Mouse (Mus musculus): Measurements from ENCODE around the gene Cd3d.

DNA sequence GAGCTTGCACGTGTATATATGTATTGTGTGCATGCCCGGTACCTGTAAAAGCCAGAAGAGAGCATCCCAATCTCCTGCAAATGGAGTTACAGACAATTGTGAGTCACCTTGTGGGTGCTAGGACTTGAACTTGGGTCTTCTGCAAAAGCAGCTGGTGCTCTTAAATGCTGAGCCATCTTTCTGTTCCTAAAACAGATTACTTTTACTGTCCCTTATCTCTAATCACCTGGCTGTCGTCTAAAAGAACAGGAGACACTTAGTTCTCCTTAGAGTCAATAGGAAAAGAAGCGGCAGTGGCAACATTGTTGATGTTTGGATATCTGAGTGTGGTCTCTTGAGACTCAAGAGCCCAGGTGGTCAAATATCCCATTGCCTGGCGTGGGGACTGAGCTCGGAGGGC, 3.8 kb upstream of the Cd3d start:
- TF ChIP-seq EP300 (IDR thresholded peaks at IDR 0.05; ENCODE audit: low read depth), result no peak
- no peak for TF ChIP-seq CTCF (IDR thresholded peaks at IDR 0.05; ENCODE audit: low read depth)
